Mouse (Mus musculus) frontal cortex, adult 2 months (tissue): ENCODE measurements around the gene Scnn1g. TPM values are rescaled to one million over a fixed set of nuclear protein-coding genes. Genes with fewer than 3 reads are reported as not detected.

Experiments
- DNase-seq, 2 experiments: peaks; one replicate each; pipeline ENCODE4 v3.0.0; 2022; ENCODE audit warnings: low spot score in 1 of 2; ENCODE audit errors: extremely low spot score in 1 of 2
- polyA plus RNA-seq: library from polyadenylated mRNA; depleted of rRNA; stranded (reverse); fragments of >200 nt; gene quantifications from 2 replicates; pipeline ENCODE4 v1.2.3, GENCODE M21; 2012; rRNA removed

Gene Scnn1g
- polyA plus RNA-seq = 0.04 and 0.10 TPM in 2 replicates

DNA sequence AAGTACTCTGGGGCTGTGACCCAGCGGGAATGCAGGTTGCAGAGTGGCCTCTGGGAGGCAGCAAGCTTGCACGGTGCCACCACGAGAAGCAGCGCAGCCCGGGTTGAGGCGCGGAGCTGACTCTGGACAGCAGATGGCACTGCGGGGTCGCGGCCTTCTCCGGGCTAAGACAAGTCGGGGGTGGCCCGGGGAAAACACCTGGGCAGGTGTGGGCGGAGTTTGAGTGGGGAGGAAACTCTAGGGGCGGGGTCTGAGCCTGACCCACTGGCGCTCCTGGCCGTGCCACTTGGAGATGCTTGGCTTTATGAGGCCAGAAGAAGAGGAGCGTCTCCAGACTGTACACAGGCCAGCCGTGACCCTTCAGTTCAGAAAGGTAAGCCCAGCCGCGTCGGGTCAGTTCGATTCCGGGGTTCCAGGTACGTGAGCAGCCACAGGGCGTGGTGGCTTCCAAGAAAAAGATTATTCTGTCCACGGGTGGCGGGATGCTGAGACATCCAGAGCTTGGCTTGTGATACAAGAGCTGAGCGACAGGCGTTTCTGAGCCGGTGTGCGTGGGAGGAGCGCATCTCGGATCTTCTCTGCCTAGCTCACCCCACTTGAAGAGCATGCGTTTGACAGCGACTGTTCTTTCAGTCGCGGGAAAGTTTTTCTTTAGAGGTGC, at the start of gene Scnn1g:
Gene Scnn1g (plus strand): TSS at position 309 of the 661 bp plus-strand sequence.
- peak; percentile 59 to 92 for DNase-seq

DNA sequence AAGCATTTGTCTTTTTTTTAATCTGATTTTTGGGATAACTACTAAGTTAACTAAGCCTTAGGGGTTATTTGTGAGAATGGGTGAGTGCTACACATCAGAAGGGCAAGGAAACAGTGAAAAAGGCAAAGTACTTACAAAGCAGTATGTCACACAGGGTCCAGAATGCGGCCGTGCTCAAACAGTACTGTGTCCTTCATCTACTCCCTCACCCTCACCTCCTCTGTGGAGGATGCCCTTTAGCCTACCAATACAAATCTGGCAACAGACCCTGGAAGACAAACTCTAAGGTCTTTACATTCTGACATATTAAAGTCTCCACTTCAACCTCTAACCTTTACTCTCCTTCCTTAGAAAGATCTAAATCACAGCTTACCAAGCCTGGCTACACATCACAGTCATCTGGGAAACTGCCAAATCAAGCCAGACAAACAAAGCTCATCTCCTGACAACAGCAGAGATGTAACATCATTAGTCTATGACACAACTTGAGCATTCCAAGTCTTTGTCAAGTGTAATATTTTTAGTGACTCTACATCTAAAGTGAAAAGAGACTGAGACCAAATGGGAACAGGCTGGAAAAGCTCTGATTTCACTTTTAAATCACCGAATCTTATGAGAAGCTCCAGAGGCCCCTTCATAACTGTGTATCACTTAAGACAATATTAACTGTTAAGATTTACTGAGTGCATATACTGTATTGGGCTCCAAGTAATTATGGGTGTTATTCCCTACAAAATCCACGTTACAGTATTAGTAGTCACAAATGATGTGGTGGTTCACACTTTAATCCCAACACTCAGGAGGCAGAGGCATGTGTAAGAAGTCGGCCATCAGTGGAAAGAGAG, 48.9 kb upstream of the Scnn1g start:
- DNase-seq = no peak

DNA sequence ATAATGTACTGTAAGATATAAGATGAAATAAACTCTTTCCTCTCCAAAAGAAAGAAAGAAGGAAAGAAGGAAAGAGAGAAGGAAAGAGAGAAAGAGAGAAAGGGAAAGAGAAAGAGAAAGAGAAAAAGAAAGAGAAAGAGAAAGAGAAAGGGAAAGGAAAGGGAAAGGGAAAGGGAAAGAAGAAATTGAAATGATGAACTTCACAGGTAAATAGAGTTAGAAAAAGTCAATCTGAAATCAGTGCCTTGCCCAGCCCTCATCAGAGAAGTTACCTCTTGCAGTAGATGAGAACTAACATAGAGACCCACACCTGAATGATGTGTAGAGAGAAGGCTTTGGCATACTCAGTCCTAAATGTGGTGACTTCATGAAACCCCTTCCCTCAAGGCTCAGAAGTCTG, 44.9 kb upstream of the Scnn1g start:
- DNase-seq = no peak

DNA sequence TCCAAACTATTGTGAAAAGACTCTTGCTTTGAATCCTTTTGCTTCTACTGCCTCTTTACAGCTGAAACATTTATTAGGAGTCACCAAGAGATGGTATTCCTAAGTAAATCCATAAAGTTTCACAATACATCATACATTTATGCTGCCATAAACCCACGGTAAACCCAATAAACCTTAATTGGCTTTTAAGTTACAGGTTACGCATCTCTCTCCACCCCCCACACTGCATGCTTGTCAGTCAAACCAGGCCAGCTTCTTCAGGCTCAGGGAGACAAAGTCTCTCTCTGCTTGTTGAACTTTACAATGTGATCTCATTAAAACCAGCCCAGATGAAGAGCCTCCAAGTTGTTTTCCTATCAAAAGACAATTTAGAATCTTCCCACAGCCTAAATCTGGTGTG, 42.5 kb upstream of the Scnn1g start:
- DNase-seq = no peak

DNA sequence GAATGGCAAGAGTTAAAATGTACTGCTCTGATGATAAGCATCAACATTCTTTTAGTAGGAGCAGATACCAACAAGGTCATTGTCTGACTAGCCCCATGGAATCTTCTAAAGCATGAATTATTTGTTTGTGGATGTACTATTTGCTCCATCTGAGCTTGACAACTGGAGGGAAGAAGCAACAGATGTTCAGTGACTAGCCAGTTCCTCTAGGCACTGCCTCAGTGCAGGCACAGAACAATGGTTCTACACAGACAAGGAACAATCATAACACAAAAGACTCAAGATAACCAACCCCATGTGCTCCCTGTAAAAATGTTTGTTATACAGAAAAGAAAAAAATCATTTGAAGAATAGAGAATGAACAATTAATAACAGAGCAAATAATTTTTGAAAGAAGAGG, 37.1 kb upstream of the Scnn1g start:
- DNase-seq = no peak

DNA sequence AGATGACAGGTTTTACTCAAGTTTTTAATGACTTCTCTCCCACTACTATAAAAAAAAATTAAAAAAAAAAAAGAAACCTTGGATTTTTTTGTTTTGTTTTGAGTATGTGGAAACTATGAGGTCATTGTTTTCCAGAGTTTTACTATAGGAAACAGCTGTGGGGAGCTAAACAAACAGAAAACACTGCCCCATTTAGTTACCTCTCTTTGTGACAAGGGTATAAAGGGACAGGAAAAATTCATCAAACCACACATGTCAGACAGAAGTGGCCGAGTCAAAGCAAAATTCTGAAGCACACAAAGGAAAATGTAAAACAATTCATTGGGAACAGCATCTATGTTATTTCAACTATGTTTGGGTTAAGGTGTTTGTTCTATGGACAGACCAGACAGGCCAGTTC, 36.7 kb upstream of the Scnn1g start:
- DNase-seq = no peak

DNA sequence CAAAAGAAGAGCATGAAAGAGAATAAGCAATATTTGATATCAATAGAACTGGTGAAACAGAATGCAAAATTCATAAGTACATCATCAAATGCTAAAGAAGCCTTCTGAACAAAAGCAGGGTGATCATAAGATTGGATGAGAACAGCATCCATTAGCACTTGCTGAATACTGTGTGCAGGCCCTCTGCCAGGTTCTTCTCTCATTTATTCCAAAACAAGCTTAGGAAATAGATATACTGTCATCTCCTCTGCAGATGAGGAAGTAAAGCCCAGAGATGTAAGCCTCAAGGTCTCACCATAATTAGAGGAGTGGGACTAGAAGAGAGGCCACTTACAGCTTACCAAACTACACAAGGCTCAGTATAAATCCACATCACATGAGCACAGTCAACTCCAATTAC, 35.1 kb upstream of the Scnn1g start:
- DNase-seq = peak in 1 of 2 experiments; percentile 31

DNA sequence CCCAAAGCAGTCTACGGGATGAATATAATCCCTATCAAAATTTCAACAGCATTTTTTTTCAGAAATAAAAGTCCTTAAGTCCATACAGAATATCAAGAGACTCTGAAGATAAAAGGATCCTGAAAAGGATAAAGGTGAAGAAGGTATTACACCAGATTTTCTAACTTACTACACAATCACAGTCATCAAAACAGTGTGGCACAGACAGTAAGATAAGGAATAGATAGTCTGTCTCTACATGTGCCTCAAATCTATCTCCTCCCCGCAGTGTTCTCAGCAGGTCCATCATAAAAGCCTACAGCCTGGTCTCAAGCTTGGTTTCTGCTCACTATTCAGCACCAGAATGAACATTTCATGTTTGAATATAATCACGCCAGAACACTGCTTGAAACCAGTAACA, 33.8 kb upstream of the Scnn1g start:
- DNase-seq = no peak

DNA sequence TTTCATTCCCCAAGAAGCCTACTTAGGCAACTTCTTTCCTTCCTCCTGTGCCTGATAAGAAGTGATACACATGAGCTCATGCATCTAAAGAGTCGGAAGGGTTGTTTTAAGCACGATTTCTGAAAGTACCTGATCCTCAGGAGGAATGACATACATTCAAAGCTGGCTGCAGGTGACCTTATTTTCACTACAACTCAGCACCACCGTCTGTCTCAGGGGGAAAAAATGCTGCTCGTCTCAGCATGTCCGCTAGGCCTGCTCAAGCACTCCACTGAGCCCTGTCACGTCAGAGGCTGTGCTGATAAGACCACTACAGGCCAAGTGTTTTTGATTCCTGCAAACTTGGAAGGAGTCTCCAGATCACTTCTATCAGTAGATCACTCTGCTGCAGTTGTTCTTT, 32.3 kb upstream of the Scnn1g start:
- DNase-seq = no peak

DNA sequence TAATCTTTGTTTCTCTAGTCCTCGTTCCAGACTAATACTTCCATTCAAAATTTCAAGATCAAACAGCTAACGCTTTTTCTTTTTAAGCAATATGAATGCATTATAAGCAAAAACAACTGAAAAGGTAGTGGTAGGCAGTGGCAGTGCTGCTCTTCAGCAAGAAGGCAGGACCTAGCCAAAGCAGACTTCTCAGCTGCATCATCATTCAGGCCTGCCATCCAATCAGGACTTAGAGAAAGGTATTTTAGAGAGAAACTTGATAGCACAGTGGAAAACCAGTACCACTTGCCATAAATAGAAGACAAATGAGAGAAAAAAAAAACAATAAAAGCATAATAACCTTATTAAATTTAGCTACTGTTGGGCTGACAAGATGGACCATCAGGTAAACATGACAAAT, 29.2 kb upstream of the Scnn1g start:
- DNase-seq = no peak

DNA sequence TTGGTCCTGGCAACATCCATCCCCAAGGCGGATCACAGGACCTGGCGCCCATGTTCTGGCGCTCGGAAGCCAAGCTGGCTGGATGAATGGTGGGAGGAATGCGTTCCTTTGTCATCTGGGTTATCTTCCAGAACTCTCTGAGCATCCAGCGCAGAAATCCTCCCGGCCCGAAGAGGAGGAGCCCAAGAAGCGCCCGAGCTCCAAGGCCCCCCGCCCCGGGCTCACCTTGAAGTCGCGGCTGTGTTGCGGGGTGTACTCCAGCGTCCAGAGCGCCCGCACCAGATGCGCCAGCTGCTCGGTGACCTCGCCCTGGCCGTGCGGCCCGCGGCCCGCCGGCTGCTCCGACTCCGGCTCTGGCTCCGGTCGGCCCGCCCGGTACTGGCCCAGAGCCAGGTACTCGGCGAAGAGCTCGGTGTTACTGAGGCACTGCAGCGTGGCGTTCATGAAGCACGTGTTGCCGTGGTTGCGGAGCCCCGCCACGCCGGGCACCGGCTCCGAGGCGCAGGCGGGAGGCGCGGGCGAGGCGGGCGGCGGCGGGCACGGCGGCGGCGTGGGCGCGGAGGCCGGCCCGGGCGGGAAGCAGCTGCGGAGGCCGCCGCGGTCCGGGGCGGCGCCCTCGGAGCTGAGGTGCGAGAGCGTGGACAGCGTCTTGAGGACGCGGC, 27.7 kb upstream of the Scnn1g start:
- DNase-seq = peak in 1 of 2 experiments; percentile 35

DNA sequence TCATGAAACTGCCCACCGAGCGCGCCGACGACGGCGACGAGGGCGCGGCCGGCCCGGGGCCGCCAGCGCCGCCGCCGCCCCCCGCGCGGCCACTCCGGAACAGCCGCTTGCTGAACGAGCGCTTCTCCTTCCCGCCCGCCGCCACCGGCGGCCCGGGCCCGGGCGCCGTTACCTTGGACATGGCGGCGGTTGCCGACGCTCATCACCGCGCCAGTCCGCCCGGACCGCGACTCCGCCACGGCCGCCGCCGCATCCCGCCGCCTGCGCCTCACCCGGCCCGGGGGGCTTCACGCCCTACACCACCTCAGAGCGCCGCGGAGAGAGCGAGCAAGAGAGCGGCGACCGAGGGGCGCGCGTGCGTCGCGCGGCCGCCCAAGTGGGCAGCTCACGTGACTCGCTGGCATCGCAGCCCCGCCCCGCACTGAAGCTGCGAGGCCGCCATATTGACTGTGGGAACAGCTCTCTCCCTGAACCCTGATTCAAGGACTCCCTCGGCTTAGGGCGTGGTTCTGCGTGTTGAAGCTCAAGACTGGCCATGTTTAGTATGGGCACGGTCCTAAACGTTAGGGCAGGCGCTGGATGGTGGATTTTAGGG, 27.1 kb upstream of the Scnn1g start, which contains the start of gene Usp31:
Gene Usp31 (minus strand): TSS at position 181 of the 595 bp plus-strand sequence.
- peak; percentile 96 to 97 for DNase-seq

DNA sequence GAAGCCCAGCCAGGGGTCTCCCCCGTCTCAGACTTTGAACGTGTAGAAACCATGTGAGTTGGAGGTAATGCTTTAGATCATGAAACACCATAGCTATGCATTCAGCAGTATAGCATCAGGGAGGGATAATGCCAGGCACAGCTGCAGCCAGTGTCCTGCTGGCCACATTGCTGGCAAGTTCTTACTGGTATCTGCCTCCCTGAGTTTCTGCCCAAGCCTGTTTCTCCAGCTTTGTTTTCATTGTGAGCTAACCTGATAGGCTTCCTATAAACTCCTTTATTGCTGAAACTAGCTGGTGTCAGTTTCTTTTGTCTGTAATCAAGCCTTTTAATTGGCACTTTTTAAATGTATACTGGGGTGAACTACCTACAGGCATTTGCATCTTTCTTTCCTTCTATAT, 23.1 kb upstream of the Scnn1g start:
- DNase-seq = no peak

DNA sequence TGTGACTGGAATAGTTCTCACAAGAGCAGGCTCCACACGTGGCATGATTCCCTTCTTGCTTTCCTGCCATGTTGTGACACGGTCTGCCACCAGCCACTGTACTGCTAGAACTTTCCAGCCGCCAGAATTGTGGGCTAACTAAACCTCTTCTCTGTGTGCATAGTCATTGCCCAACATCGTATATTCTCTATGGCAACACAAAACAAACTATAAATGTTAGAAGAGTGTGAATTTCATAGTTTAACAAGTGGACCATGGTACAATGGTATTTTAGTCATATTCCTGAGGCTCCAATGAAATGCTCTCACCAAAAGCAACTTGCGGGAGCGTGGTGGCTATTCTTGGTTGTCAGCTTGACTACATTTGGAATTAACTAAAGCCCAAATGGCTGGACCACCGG, 17.2 kb upstream of the Scnn1g start:
- DNase-seq = peak in 1 of 2 experiments; percentile 18

DNA sequence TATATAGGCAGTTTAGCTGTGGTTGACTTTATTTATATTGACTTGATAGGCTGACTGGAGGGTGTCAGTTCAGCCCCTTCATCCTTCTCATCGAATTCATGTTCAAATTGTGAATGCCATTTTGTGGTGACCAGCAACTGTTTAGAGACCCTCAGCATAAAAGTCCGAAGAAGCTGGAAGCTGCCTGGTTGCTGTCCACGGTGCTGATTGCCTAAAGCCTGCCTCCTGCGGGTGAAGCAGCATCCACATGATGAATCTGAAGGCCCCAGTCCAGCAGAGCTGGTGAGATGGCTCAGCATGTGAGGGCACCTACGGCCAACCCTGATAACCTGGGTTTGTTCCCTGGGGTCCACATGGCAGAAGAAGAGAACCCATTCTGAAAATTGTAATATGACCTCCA, 4.1 kb upstream of the Scnn1g start:
- no peak for DNase-seq

DNA sequence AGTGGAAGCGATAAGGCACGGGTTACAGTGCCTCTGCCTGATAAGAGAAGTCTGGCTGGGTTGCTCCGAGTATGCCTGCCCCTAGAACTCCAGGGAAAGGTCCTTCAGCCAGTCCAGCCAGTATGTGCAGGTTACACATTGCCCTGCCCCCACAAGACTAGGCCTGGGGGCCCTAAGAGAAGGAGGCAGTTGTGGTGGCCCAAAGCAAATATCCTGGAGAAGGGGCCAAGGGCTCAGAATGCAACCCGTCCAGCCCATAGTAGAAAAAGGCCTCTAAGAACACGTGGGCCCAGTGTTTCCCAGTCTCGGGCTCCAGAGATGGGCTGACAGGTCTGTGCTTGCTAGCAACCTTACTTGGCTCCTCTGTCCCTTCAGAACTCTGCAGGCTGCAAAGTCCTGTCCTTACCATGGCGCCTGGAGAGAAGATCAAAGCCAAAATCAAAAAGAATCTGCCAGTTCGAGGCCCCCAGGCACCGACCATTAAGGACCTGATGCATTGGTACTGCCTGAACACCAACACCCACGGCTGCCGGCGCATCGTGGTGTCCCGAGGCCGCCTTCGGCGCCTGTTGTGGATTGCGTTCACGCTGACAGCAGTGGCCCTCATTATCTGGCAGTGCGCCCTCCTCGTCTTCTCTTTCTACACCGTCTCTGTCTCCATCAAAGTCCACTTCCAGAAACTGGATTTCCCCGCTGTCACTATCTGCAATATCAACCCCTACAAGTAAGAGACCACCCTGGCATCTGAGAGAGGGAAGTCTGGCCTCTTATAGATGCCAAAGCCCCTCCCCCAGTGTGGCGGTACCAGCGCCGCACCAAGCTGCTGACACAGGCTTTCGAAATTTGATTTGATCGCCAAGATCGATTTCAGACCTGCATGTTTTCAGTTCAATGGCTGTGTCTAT, 3.5 kb downstream of the Scnn1g start:
- no peak for DNase-seq

DNA sequence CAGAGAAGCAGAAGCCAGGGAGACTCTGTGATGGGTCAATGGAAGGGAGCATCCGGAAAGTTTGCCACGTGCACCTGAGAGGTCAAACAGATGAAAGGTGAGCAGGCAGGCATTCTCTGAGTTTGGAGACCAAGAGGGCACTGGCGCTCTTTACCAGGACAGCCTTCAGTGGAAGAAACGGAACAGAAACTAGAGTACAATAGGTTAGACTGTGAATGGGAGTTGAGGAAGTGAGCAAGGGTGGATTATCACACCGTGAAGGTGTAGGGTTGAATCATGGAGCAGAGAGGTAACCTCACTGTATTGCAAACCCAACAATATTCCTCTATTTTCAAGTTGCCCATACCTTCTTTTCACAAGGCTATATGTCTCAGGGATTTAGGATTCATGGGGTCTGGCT, 16.0 kb downstream of the Scnn1g start:
- no peak for DNase-seq

DNA sequence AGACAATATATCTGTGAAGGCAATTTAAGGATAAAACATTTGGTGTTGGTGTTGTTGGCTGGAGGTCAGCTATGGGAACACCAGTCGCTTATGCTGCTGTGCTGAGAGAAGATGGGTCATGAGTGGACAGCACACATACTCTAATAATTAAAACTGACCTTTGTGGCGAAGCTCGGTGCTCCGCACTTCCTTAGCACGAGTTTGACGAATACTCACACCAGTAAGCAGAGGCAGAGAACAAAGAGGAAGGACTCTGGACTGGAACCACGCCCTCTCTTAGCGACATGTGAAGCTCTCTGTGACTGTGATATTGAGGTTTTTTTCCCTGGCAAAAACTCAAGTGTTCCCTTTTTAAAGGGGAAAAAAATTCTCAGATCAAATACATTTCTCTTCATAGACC, 20.5 kb downstream of the Scnn1g start:
- no peak for DNase-seq

DNA sequence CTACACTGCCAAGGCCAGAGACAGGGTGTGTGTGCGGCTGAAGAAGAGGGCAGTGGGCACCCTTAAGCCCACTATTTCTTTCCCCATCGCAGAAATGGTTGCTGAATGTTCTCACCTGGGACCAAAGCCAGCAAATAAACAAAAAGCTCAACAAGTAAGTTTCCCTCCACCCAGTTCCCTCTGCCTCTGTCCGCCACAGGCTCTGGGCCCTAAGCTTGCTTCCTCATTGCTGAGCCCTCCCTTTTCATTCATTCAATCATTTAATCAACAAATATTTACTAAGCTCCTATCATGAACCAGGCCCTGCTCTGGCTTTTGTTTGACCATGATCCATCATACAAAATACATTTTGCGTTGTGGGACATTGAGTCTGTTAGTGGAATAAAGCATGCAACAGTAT, 29.0 kb downstream of the Scnn1g start:
- no peak for DNase-seq

DNA sequence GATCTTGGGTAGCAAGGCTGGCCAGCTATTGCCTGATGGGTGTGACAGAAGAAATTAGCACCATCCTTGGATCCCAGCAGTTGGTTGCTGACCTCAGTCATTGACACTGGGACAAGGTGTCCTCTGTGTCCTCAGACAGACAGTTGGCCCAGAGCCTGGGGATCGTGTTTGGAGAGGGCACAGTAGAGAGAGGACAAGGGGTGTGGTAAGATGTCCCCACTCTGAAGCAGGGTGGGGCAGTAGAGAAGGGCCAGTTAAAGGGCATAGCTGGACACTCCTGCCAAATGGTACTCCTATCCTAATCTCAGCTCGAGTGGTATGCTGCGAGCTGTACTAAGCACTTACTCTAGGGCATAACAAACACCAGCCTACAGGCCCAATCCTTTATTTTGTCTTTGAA, 33.6 kb downstream of the Scnn1g start:
- DNase-seq = no peak
